Mouse (Mus musculus) spleen, adult 2 months (tissue): ENCODE results near the gene Hjurp.

Experiments used
- CTCF ChIP-seq: fragments of 200-500 bp; IDR thresholded peaks from 2 replicates; pipeline ENCODE4 v1.5.1; 2011; ENCODE audit warnings: mild to moderate bottlenecking, inconsistent platforms; ENCODE audit not compliant: insufficient read depth, insufficient read length, insufficient replicate concordance; ENCODE audit errors: extremely low read depth
- POLR2A ChIP-seq: fragments of 200-500 bp; IDR thresholded peaks from 2 replicates; pipeline ENCODE4 v1.6.1; 2011; ENCODE audit warnings: low read depth, low read length, inconsistent platforms

- TF ChIP-seq POLR2A, result no peak
- TF ChIP-seq CTCF, result no peak
Observed at GRCm38 (mm10) chr1:88240579-88240978, 36.9 kb downstream of the Hjurp start.
